Mouse (Mus musculus) thymus, adult 2 months (tissue): ENCODE measurements around the gene Olfr1079. TPM values are rescaled to one million over a fixed set of nuclear protein-coding genes. Genes with fewer than 3 reads are reported as not detected.
"Not testable (repeated sequence)": the region's sequence is repeated elsewhere in the genome, so short reads cannot be mapped to it uniquely, and the experiment has no call there.

Experiments
- DNase-seq: peaks from one replicate; pipeline ENCODE4 v3.0.0; 2021
- H3K27ac ChIP-seq: fragments of 200-500 bp; 2 replicates; pipeline ENCODE4 v1.5.1; 2012; ENCODE audit warnings: low read length, control low read depth; ENCODE audit not compliant: control insufficient read depth, insufficient read depth
- H3K27me3 ChIP-seq: fragments of 200-500 bp; 2 replicates; pipeline ENCODE4 v1.6.1; 2012; ENCODE audit warnings: mild to moderate bottlenecking, low read length, moderate library complexity, mixed read lengths; ENCODE audit not compliant: control insufficient read depth, insufficient read depth
- H3K36me3 ChIP-seq: fragments of 200-500 bp; 2 replicates; pipeline ENCODE4 v1.6.1; 2012; ENCODE audit warnings: mild to moderate bottlenecking, low read length, moderate library complexity; ENCODE audit not compliant: control insufficient read depth, insufficient read depth
- H3K4me1 ChIP-seq: fragments of 200-500 bp; replicated peaks from 2 replicates; pipeline ENCODE4 v1.6.1; 2012; ENCODE audit warnings: low read length; ENCODE audit not compliant: control insufficient read depth, insufficient read depth
- H3K4me3 ChIP-seq: fragments of 200-500 bp; 2 replicates; pipeline ENCODE4 v1.5.1; 2012; ENCODE audit warnings: mild to moderate bottlenecking, low read length, control low read depth, moderate library complexity; ENCODE audit not compliant: control insufficient read depth, insufficient read depth
- CTCF ChIP-seq: fragments of 200-500 bp; IDR thresholded peaks from 2 replicates; pipeline ENCODE4 v1.5.1; 2012; ENCODE audit warnings: mild to moderate bottlenecking, control low read depth, low read length, moderate library complexity, borderline replicate concordance; ENCODE audit not compliant: control insufficient read depth, poor library complexity, insufficient read depth; ENCODE audit errors: extremely low read depth
- POLR2A ChIP-seq: fragments of 200-500 bp; IDR thresholded peaks from 2 replicates; pipeline ENCODE4 v1.6.1; 2012; ENCODE audit warnings: mild to moderate bottlenecking, low read length, control low read depth, moderate library complexity; ENCODE audit not compliant: control insufficient read depth, poor library complexity, insufficient read depth; ENCODE audit errors: extremely low read depth
- WGBS: fragments of 180-500 bp; shearing (Covaris S2); methylation state at CpG from one replicate; pipeline ENCODE4 v1.1.7; 2018; 5-methylcytosine and 5-hydroxymethylcytosine counted together
- polyA plus RNA-seq: library from polyadenylated mRNA; depleted of rRNA; stranded (reverse); fragments of >200 nt; gene quantifications from 2 replicates; pipeline ENCODE4 v1.2.3, GENCODE M21; 2012; rRNA removed

Gene Olfr1079
- not detected in 2 replicates for polyA plus RNA-seq

DNA sequence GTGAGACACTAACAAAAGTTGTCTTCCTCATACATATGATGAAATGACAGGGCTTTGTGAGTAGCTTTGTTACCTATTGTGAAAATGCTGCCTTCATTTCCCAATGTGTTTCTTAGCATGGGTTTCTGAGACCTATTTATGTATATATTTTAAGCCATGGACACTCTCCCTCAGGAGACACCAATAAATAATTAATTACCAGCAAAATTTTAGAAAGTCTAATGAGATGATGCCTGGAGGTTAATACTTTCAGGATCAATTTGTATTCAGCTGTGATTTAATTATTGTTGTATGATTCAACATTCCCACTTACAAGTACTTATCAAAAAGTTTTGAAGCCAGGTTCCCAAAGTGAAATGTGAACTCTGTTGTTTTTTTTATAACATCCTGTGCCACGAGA, at the start of gene Olfr1079:
TSS of gene Olfr1079 (minus strand) at position 101 of the 400 bp plus-strand sequence.
- Histone ChIP-seq H3K4me3 (no peak within 1 kb of the TSS), H3K27me3 (no peaks in the 10 kb centered on the region), H3K36me3 (no peaks in the 10 kb centered on the region), H3K27ac (no peak within 1 kb of the TSS), H3K4me1 (no peaks in the 10 kb centered on the region)
- TF ChIP-seq CTCF: no peak
- no peak for TF ChIP-seq POLR2A
- no peak for DNase-seq
- 54% methylated on average over 1 of the region's 1 CpGs for WGBS

DNA sequence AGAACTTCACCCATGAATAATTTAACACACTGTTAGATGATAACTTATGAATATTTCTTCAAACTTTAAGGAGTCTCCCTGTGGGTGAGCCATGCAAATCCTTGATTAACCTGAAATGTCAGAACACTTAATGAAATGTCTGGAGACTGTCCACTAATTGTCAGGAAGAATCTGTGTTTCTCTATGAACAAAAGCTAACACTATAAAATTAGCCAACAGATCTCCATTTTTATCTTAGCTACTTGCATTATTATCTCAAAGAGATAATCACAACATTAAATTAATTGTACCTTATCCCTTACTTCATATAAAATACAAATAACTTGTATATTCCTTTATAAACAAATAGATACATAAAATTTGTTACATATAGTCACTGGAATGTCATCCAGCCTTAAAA, 15.9 kb upstream of the Olfr1079 start, which contains the start of gene Olfr1080:
TSS of gene Olfr1080 (minus strand) at position 101 of the 400 bp plus-strand sequence.
- not testable (repeated sequence) for H3K4me1 ChIP-seq, DNase-seq, H3K4me3 ChIP-seq, H3K27me3 ChIP-seq, H3K27ac ChIP-seq, H3K36me3 ChIP-seq

DNA sequence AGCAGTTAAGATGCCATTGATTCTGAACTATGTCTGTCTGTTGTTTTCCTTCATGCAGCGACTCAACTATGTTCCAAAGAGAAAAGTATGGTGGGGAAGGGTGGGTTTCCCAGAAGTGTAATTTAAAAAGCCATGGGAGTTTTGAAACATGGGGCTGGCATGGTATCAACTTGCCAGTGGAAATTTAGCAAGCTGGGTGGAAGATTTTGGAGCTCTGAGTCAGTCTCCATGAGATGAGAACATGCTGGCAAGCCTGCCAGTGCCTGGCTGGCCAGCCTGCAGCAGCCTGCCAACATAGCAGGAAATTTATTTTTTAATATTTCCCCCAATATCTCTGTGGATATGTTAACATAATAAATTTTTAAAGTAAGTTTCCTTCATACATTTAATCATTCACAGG, 11.3 kb downstream of the Olfr1079 start:
- H3K4me1 ChIP-seq: no peaks in the 10 kb centered on the region
- no peaks in the 10 kb centered on the region for H3K27me3 ChIP-seq
- H3K27ac ChIP-seq: no peak overlapping the region
- TF ChIP-seq CTCF (no peak), POLR2A (no peak)
- no peaks in the 10 kb centered on the region for H3K36me3 ChIP-seq
- WGBS: 73% methylated on average over 1 of the region's 1 CpGs
- no peak for DNase-seq
- no peak overlapping the region for H3K4me3 ChIP-seq

DNA sequence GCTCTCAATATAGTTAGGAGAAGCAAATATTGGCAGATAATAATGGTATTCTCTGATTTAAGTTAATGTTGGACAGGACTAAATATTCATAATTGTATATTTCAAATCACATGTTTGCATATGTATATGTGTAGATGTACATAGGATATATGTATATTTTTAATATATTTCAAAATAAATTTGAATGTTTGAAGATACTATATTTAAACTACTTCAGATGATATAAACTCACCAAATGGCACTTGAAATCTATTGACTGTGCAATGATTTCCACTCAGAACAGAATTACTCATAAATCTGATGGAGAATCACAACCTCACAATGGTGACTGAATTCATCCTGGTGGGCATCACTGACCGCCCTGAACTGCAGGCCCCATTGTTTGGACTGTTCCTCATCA, 34.1 kb downstream of the Olfr1079 start, which contains the start of gene Olfr1076:
TSS of gene Olfr1076 (plus strand) at position 301 of the 400 bp plus-strand sequence.
- Histone ChIP-seq H3K27ac (no peak within 1 kb of the TSS), H3K36me3 (no peaks in the 10 kb centered on the region), H3K27me3 (no peaks in the 10 kb centered on the region), H3K4me1 (no peaks in the 10 kb centered on the region), H3K4me3 (no peak within 1 kb of the TSS)
- TF ChIP-seq CTCF (no peak), POLR2A (no peak)
- WGBS: 75% methylated on average over 1 of the region's 1 CpGs
- DNase-seq: no peak

DNA sequence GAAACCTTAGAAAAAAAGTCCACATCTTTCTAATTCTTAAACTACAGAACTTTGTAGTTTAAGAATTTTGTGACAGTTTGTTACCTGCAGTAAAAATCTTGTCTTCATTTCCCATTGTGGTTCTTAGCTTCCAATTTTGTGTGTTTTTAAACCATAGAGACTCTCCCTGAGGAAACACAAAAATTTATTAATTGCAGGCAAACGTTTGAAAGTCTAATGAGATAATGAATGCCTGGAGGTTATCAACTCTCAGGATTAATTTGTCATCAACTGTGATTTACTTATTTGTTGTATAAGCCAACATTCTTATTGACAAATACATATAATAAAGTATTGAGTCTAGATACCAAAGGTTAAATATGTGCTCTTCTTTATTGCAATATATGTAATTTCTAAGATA, 55.0 kb downstream of the Olfr1079 start, which contains the start of gene Olfr228:
TSS of gene Olfr228 (minus strand) at position 101 of the 400 bp plus-strand sequence.
- H3K4me1 ChIP-seq: no peaks in the 10 kb centered on the region
- H3K4me3 ChIP-seq: no peak within 1 kb of the TSS
- 56% methylated on average over 1 of the region's 1 CpGs for WGBS
- no peak within 1 kb of the TSS for H3K27ac ChIP-seq
- no peaks in the 10 kb centered on the region for H3K27me3 ChIP-seq
- TF ChIP-seq POLR2A (no peak), CTCF (no peak)
- no peak for DNase-seq
- no peaks in the 10 kb centered on the region for H3K36me3 ChIP-seq

Other genes starting within 250 kb of the Olfr1079 start
- gene Olfr1053, start 227.2 kb downstream of the Olfr1079 start, polyA plus RNA-seq: not detected in 2 replicates
- not detected in 2 replicates for gene Olfr1054, start 207.0 kb downstream of the Olfr1079 start, polyA plus RNA-seq
- not detected in 2 replicates for gene Olfr1055, start 192.2 kb downstream of the Olfr1079 start, polyA plus RNA-seq
- gene Olfr1056, start 180.0 kb downstream of the Olfr1079 start, polyA plus RNA-seq: not detected in 2 replicates
- gene Olfr1057, start 164.1 kb downstream of the Olfr1079 start, polyA plus RNA-seq: not detected in 2 replicates
- not detected in 2 replicates for gene Olfr1058, start 153.9 kb downstream of the Olfr1079 start, polyA plus RNA-seq
- not detected in 2 replicates for gene Olfr1061, start 128.4 kb downstream of the Olfr1079 start, polyA plus RNA-seq
- gene Olfr1062, start 115.7 kb downstream of the Olfr1079 start, polyA plus RNA-seq: 0.15 TPM in 1 of 2 replicates, not detected in the other
- gene Olfr1065, start 91.9 kb downstream of the Olfr1079 start, polyA plus RNA-seq: 0.09 TPM in 1 of 2 replicates, not detected in the other
- not detected in 2 replicates for gene Olfr1066, start 86.2 kb downstream of the Olfr1079 start, polyA plus RNA-seq
- not detected in 2 replicates for gene Olfr228, start 55.1 kb downstream of the Olfr1079 start, polyA plus RNA-seq
- not detected in 2 replicates for gene Olfr1076, start 34.0 kb downstream of the Olfr1079 start, polyA plus RNA-seq
- not detected in 2 replicates for gene Olfr1080, start 15.8 kb upstream of the Olfr1079 start, polyA plus RNA-seq
- not detected in 2 replicates for gene Olfr1082, start 56.5 kb upstream of the Olfr1079 start, polyA plus RNA-seq
- not detected in 2 replicates for gene Olfr1084, start 97.2 kb upstream of the Olfr1079 start, polyA plus RNA-seq
- gene Olfr1085, start 119.5 kb upstream of the Olfr1079 start, polyA plus RNA-seq: not detected in 2 replicates
- gene Olfr1086, start 137.6 kb upstream of the Olfr1079 start, polyA plus RNA-seq: not detected in 2 replicates
- not detected in 2 replicates for gene Olfr1087, start 155.9 kb upstream of the Olfr1079 start, polyA plus RNA-seq
- not detected in 2 replicates for gene Olfr1089, start 191.2 kb upstream of the Olfr1079 start, polyA plus RNA-seq
- not detected in 2 replicates for gene Olfr1090, start 216.5 kb upstream of the Olfr1079 start, polyA plus RNA-seq
- not detected in 2 replicates for gene Olfr1093, start 240.0 kb upstream of the Olfr1079 start, polyA plus RNA-seq